Mouse (Mus musculus) gastrocnemius, adult 2 months (tissue): Measurements from ENCODE around the gene Zfp74. TPM values are rescaled to one million over a fixed set of nuclear protein-coding genes. Genes with fewer than 3 reads are reported as not detected.

Experiments
- DNase-seq: peaks from one replicate; pipeline ENCODE4 v3.0.0; 2022
- H3K27ac ChIP-seq: fragments of 200-600 bp; 2 replicates; pipeline ENCODE4 v1.8.1; 2022; ENCODE audit warnings: mild to moderate bottlenecking
- H3K4me3 ChIP-seq: fragments of 200-600 bp; 2 replicates; pipeline ENCODE4 v1.8.1; 2022; ENCODE audit warnings: mild to moderate bottlenecking, moderate library complexity
- CTCF ChIP-seq: fragments of 200-600 bp; IDR thresholded peaks from 2 replicates; pipeline ENCODE4 v1.8.1; 2022; ENCODE audit warnings: antibody characterized with exemption, mild to moderate bottlenecking, moderate library complexity
- intact Hi-C: fragments of 180-260 bp; cut with DNase I; formaldehyde crosslinking; loops from one replicate; pipeline ENCODE4 v1.15.1; 2025
- microRNA-seq: library from miRNA; unstranded; fragments of <30 nt; microRNA quantifications from one replicate; pipeline ENCODE4 v1.2.0, GENCODE M21; 2021
- total RNA-seq, 2 experiments: library from RNA; stranded (reverse); gene quantifications; 2 replicates each; pipeline ENCODE4 v1.2.3; 2021

The Zfp74 gene
- total RNA-seq, 2 experiments from 2014 or later, result 5.7 to 6.6 TPM

DNA sequence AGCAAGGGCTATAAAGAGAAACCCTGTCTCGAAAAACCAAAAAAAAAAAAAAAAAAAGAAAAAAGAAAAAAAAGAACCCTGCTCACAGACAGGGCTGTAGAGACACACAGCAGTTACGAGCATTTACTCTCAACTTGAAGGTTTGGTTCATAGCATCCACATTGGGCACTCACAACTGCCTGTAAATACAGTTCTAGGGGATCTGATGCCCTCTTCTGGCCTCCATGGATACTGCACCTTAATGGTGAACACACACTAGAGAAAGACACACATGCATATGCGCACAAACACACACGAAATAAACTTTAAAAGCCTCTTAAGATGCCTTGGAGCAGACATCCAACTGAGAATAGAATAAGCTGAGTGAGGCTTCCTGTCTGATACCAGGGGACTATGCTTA lies 55.5 kb downstream of the Zfp74 start:
- no peak overlapping the region for H3K4me3 ChIP-seq
- TF ChIP-seq CTCF, result no peak
- DNase-seq, result no peak
- H3K27ac ChIP-seq, result no peak overlapping the region
- intact Hi-C loops, result no loop called here

- TF ChIP-seq CTCF, result no peak
- intact Hi-C loops, result no loop called here
- DNase-seq, result no peak
- Histone ChIP-seq H3K4me3 (no peak overlapping the region), H3K27ac (no peak overlapping the region)
Measured at GRCm38 (mm10) chr7:29892756-29893155, 61.1 kb downstream of the Zfp74 start.

DNA sequence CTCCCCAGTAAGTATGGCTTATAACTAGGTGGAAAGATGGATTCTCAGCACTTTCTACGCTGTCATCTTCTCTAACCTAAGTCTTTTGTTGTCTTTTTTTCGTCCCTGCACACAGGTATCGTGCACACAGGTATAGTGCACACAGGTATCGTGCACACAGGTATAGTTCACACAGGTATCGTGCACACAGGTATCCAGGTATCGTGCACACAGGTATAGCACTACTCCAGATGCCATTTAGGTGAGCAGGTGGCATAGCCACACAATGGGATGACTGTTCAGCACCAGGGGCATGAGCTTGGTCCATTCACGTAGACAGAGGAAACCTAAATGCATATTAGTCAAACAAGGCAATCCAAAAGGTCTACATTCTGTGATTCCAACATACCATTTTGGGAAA lies 63.4 kb downstream of the Zfp74 start:
- intact Hi-C loops, result no loop called here
- Histone ChIP-seq H3K4me3 (no peak overlapping the region), H3K27ac (no peak overlapping the region)
- TF ChIP-seq CTCF, result no peak
- no peak for DNase-seq

DNA sequence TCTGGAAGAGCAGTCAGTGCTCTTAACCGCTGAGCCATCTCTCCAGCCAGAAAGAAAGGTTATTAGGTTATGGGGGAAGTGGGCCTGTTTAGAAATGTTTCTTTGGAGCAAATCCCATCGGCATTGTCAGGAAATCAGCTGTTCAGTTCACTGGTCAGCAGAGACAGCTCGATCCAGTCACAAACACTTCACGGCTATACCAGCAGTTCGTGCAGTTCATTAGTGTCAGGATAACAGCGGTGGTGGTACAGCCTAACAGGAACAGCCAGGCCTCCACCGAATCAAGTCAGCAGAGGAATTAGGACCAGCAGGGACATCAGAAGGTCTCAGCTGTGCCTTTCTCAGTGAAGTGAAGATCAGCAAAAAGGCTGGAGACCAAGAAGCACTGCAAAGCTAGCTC lies 73.0 kb downstream of the Zfp74 start:
- H3K27ac ChIP-seq, result no peak overlapping the region
- no peak for DNase-seq
- intact Hi-C loops, result no loop called here
- no peak for TF ChIP-seq CTCF
- H3K4me3 ChIP-seq, result no peak overlapping the region

Small RNA genes lying within 50 kb of the gene (microRNA-seq; reads per million reads assigned to microRNA genes)
- gene Mir7668, result not detected

Other genes starting within 250 kb of the Zfp74 start
- not detected for gene Catsperg2, start 227.1 kb downstream of the Zfp74 start, total RNA-seq
- 1 to 10 TPM; 6.2 to 8.8 TPM for gene Zfp84, start 185.5 kb downstream of the Zfp74 start, total RNA-seq
- gene Zfp30, start 170.1 kb downstream of the Zfp74 start, total RNA-seq, result 1 to 10 TPM; 1.8 to 2.6 TPM
- 10 to 100 TPM in 1 of 2 experiments, 1 to 10 TPM in 1; 10.0 to 10.6 TPM for gene Zfp790, start 138.0 kb downstream of the Zfp74 start, total RNA-seq
- 1 to 10 TPM; 2.7 to 2.8 TPM for gene Zfp940, start 100.4 kb downstream of the Zfp74 start, total RNA-seq
- 1 to 10 TPM; 2.8 to 4.3 TPM for gene Zfp420, start 94.1 kb downstream of the Zfp74 start, total RNA-seq
- gene Zfp27, start 47.5 kb downstream of the Zfp74 start, total RNA-seq, result 1 to 10 TPM; 8.6 to 8.8 TPM
- 1 to 10 TPM; 5.5 to 8.0 TPM for gene Zfp383, start 45.9 kb downstream of the Zfp74 start, total RNA-seq
- gene Zfp568, start 29.9 kb upstream of the Zfp74 start, total RNA-seq, result 10 to 100 TPM; 12.8 to 16.1 TPM
- 1 to 10 TPM; 1.8 to 2.1 TPM for gene Zfp14, start 97.3 kb upstream of the Zfp74 start, total RNA-seq
- 1 to 10 TPM; 1.3 to 2.3 TPM for gene Zfp82, start 118.8 kb upstream of the Zfp74 start, total RNA-seq
- gene Gm26920, start 136.3 kb upstream of the Zfp74 start, total RNA-seq, result under 1 TPM in 1 of 2 experiments, not detected in 1; 0.59 TPM
- 1 to 10 TPM; 1.2 to 3.4 TPM for gene Zfp566, start 136.4 kb upstream of the Zfp74 start, total RNA-seq
- gene Zfp260, start 140.7 kb upstream of the Zfp74 start, total RNA-seq, result 10 to 100 TPM; 33.5 to 39.2 TPM
- 1 to 10 TPM; 1.1 to 1.3 TPM for gene Zfp382, start 167.9 kb upstream of the Zfp74 start, total RNA-seq
- gene Zfp146, start 215.7 kb upstream of the Zfp74 start, total RNA-seq, result 10 to 100 TPM; 28.5 to 32.5 TPM
- 1,000 to 10,000 TPM in 1 of 2 experiments, 100 to 1,000 TPM in 1; 850 to 1,151 TPM for gene Cox7a1, start 230.1 kb upstream of the Zfp74 start, total RNA-seq
- gene Capns1, start 244.7 kb upstream of the Zfp74 start, total RNA-seq, result 100 to 1,000 TPM; 178 to 186 TPM